Mouse (Mus musculus) NIH3T3 (cell line): ENCODE data around the gene Kif26b.

Experiments
- DNase-seq: peaks from one replicate; pipeline ENCODE4 v3.0.0-alpha.2; 2012; ENCODE audit warnings: low read depth

Kif26b gene

GRCm38 (mm10) chr1:178528431-178529351 is at the start of gene Kif26b:
Gene Kif26b (plus strand): TSS chr1:178529125.
- DNase-seq: peak; percentile 75

GRCm38 (mm10) chr1:178483854-178484253 is 45.1 kb upstream of the Kif26b start:
- no peak for DNase-seq

- DNase-seq: peak; percentile 38
These were observed 43.6 kb upstream of the Kif26b start for GRCm38 (mm10) chr1:178485138-178485867.

- no peak for DNase-seq
These were observed 43.1 kb upstream of the Kif26b start for GRCm38 (mm10) chr1:178485868-178486220.

GRCm38 (mm10) chr1:178486828-178487227 is 42.1 kb upstream of the Kif26b start:
- DNase-seq: peak; percentile 29

GRCm38 (mm10) chr1:178489127-178489526 is 39.8 kb upstream of the Kif26b start:
- DNase-seq: no peak

GRCm38 (mm10) chr1:178491733-178492132 is 37.2 kb upstream of the Kif26b start:
- DNase-seq: no peak

GRCm38 (mm10) chr1:178492493-178492892 is 36.4 kb upstream of the Kif26b start:
- DNase-seq: peak; percentile 70

GRCm38 (mm10) chr1:178496186-178496585 is 32.7 kb upstream of the Kif26b start:
- DNase-seq: no peak

- DNase-seq: peak; percentile 48
These were observed 32.1 kb upstream of the Kif26b start for GRCm38 (mm10) chr1:178496841-178497240.

GRCm38 (mm10) chr1:178506938-178507337 is 22.0 kb upstream of the Kif26b start:
- no peak for DNase-seq

GRCm38 (mm10) chr1:178512323-178513031 is 16.4 kb upstream of the Kif26b start:
- no peak for DNase-seq

GRCm38 (mm10) chr1:178513954-178514353 is 15.0 kb upstream of the Kif26b start:
- DNase-seq: no peak

GRCm38 (mm10) chr1:178515839-178516238 is 13.1 kb upstream of the Kif26b start:
- DNase-seq: no peak

GRCm38 (mm10) chr1:178522389-178522788 is 6.5 kb upstream of the Kif26b start:
- no peak for DNase-seq

- DNase-seq: peak; percentile 32
These were observed 5.8 kb upstream of the Kif26b start for GRCm38 (mm10) chr1:178523152-178523551.

GRCm38 (mm10) chr1:178527185-178527546 is 1.8 kb upstream of the Kif26b start:
- peak; percentile 95 for DNase-seq

- DNase-seq: peak; percentile 42
These were observed 1.2 kb upstream of the Kif26b start for GRCm38 (mm10) chr1:178527547-178528361.

- peak; percentile 34 for DNase-seq
These were observed 781 bp downstream of the Kif26b start for GRCm38 (mm10) chr1:178529512-178530300.

GRCm38 (mm10) chr1:178530301-178531078 is 1.6 kb downstream of the Kif26b start:
- DNase-seq: peak; percentile 87
